Mouse (Mus musculus) hindbrain, embryonic 11.5 days (tissue): ENCODE results near the gene Madcam1. TPM values are rescaled to one million over a fixed set of nuclear protein-coding genes. Genes with fewer than 3 reads are reported as not detected.
A peak's percentile ranks its signal among the peaks of the same experiment; 100 is the strongest.
"Not testable (repeated sequence)": the region's sequence is repeated elsewhere in the genome, so short reads cannot be mapped to it uniquely, and the experiment has no call there.

Source experiments
- ATAC-seq: fragments of 200-750 bp; cut with Nextera tagmentation; 2 replicates; pipeline ENCODE4 v1.8.0; 2017; ENCODE audit warnings: mild to moderate bottlenecking, moderate TSS enrichment, moderate library complexity; ENCODE audit not compliant: low FRiP score
- DNase-seq: peaks from one replicate; pipeline ENCODE4 v3.0.0-alpha.2; 2015; ENCODE audit warnings: low spot score
- H3K27ac ChIP-seq: fragments of 300-500 bp; sonication (generic); 2 replicates; pipeline ENCODE4 v1.5.1; 2014; ENCODE audit warnings: mild to moderate bottlenecking, low read depth, low read length
- H3K27me3 ChIP-seq: fragments of 300-500 bp; sonication (generic); 2 replicates; pipeline ENCODE4 v1.6.1; 2014; ENCODE audit warnings: mild to moderate bottlenecking, low read length, moderate library complexity, mixed read lengths; ENCODE audit not compliant: control insufficient read depth, insufficient read depth
- H3K36me3 ChIP-seq: fragments of 300-500 bp; sonication (generic); 2 replicates; pipeline ENCODE4 v1.6.1; 2014; ENCODE audit warnings: mild to moderate bottlenecking, low read length, moderate library complexity, mixed read lengths; ENCODE audit not compliant: control insufficient read depth, insufficient read depth
- H3K4me1 ChIP-seq: fragments of 300-500 bp; sonication (generic); replicated peaks from 2 replicates; pipeline ENCODE4 v1.6.1; 2014; ENCODE audit warnings: low read length, mixed read lengths; ENCODE audit not compliant: control insufficient read depth, insufficient read depth
- H3K4me2 ChIP-seq: fragments of 300-500 bp; sonication (generic); replicated peaks from 2 replicates; pipeline ENCODE4 v1.6.1; 2014; ENCODE audit warnings: mild to moderate bottlenecking, low read depth, low read length
- H3K4me3 ChIP-seq: fragments of 300-500 bp; sonication (generic); 2 replicates; pipeline ENCODE4 v1.5.1; 2014; ENCODE audit warnings: low read depth, low read length
- H3K9ac ChIP-seq: fragments of 300-500 bp; sonication (generic); 2 replicates; pipeline ENCODE4 v1.6.1; 2014; ENCODE audit warnings: low read depth, low read length
- H3K9me3 ChIP-seq: fragments of 300-500 bp; sonication (generic); 2 replicates; pipeline ENCODE4 v1.6.1; 2016; ENCODE audit warnings: low read length; ENCODE audit not compliant: control insufficient read depth
- WGBS: fragments of 180-500 bp; shearing (Covaris S2); extraction: QIAGEN DNeasy Blood & Tissue Kit; methylation state at CpG from one replicate; pipeline ENCODE4 v1.1.7; 2014; 5-methylcytosine and 5-hydroxymethylcytosine counted together
- polyA plus RNA-seq: library from polyadenylated mRNA; unstranded; fragments of >200 nt; fragmentation: Nextera tagmentation; extraction: Ambion mirVana; gene quantifications from 2 replicates; pipeline ENCODE4 v1.2.1, GENCODE M21; 2014

Madcam1 gene
- polyA plus RNA-seq, 1 experiment from 2014 or later = 1.6 TPM

GRCm38 (mm10) chr10:79701443-79702129 lies 37.2 kb downstream of the Madcam1 start:
- no peak for ATAC-seq
- no peaks in the 10 kb centered on the region for H3K36me3 ChIP-seq
- no peaks in the 10 kb centered on the region for H3K9me3 ChIP-seq
- H3K4me1 ChIP-seq = peaks cover 5% of the 10 kb centered on the region
- DNase-seq = no peak
- no peak overlapping the region for H3K4me2 ChIP-seq
- H3K4me3 ChIP-seq = no peak overlapping the region
- H3K9ac ChIP-seq = no peak overlapping the region
- H3K27ac ChIP-seq = no peak overlapping the region
- WGBS = 59% methylated on average over 10 of the region's 10 CpGs
- no peaks in the 10 kb centered on the region for H3K27me3 ChIP-seq

GRCm38 (mm10) chr10:79702970-79703369 lies 38.6 kb downstream of the Madcam1 start:
- not testable (repeated sequence) for H3K4me3 ChIP-seq, H3K36me3 ChIP-seq, H3K9ac ChIP-seq, H3K27ac ChIP-seq, H3K4me1 ChIP-seq, ATAC-seq, DNase-seq, H3K9me3 ChIP-seq, H3K27me3 ChIP-seq, H3K4me2 ChIP-seq
- 91% methylated on average over 2 of the region's 4 CpGs for WGBS

DNA sequence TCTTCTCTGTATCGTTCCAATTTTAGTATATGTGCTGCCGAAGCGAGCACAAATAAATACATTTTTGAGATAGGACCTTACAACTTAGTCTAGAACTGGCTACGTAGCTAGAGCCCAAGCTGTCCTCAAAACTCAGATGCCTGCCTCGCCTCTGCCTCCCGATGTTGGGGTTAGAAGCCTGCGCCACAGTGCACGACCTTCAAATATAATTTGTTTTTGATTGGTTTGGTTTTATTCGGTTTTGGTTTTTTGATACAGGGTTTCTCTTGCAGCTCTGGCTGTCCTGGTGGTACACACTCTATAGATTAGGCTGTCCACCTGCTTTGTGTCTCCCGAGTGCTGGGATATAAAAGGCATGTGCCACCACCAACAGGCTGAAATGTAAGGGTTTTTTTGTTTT lies 39.2 kb downstream of the Madcam1 start:
- DNase-seq = no peak
- Histone ChIP-seq H3K9me3 (no peaks in the 10 kb centered on the region), H3K9ac (no peak overlapping the region; the same call in 1 of the 2 replicates), H3K36me3 (no peaks in the 10 kb centered on the region), H3K27ac (0 out of 2 replicates have a peak overlapping the region, but pooled peaks have one; percentile 27), H3K4me3 (peak overlapping the region; percentile 67), H3K4me1 (peaks cover 5% of the 10 kb centered on the region), H3K27me3 (no peaks in the 10 kb centered on the region), H3K4me2 (peak overlapping the region; percentile 25; the same call in 1 of the 2 replicates)
- ATAC-seq = peak; percentile 15
- WGBS = 77% methylated on average over 10 of the region's 10 CpGs

GRCm38 (mm10) chr10:79704065-79704969 lies 40.0 kb downstream of the Madcam1 start, which contains the start of gene Bsg:
Gene Bsg, plus strand, starts transcription at chr10:79704491.
- H3K4me2 ChIP-seq = peak within 1 kb of the TSS; percentile 88
- WGBS = under 1% methylated on average over 50 of the region's 65 CpGs
- no peaks in the 10 kb centered on the region for H3K27me3 ChIP-seq
- H3K4me3 ChIP-seq = peak within 1 kb of the TSS; percentile 67
- H3K36me3 ChIP-seq = no peaks in the 10 kb centered on the region
- peak within 1 kb of the TSS; percentile 67 for H3K27ac ChIP-seq
- peaks cover 5% of the 10 kb centered on the region for H3K4me1 ChIP-seq
- H3K9me3 ChIP-seq = no peaks in the 10 kb centered on the region
- DNase-seq (peak; percentile 100), ATAC-seq (peak; percentile 96)
- H3K9ac ChIP-seq = peak within 1 kb of the TSS; percentile 85

- ATAC-seq = 0 out of 2 replicates have a peak, but pooled peaks have one; percentile 0
These were observed 40.6 kb downstream of the Madcam1 start for GRCm38 (mm10) chr10:79704970-79705360.

GRCm38 (mm10) chr10:79705951-79706350 lies 41.6 kb downstream of the Madcam1 start:
- Histone ChIP-seq H3K27ac (no peak overlapping the region), H3K36me3 (peaks cover 10% of the 10 kb centered on the region), H3K4me3 (peak overlapping the region; percentile 8), H3K9me3 (no peaks in the 10 kb centered on the region), H3K4me2 (peak overlapping the region; percentile 88), H3K4me1 (peaks cover 5% of the 10 kb centered on the region), H3K27me3 (no peaks in the 10 kb centered on the region), H3K9ac (no peak overlapping the region)
- no peak for ATAC-seq
- WGBS = 77% methylated on average over 5 of the region's 5 CpGs
- DNase-seq = no peak

More at GRCm38 (mm10) chr10:79704970-79705360, 40.6 kb downstream of the Madcam1 start:
- Histone ChIP-seq H3K27ac (0 out of 2 replicates have a peak overlapping the region, but pooled peaks have one; percentile 1), H3K4me3 (peak overlapping the region; percentile 67), H3K4me1 (peaks cover 5% of the 10 kb centered on the region), H3K9ac (peak overlapping the region; percentile 85), H3K27me3 (no peaks in the 10 kb centered on the region), H3K4me2 (peak overlapping the region; percentile 88), H3K36me3 (peaks cover 4% of the 10 kb centered on the region), H3K9me3 (no peaks in the 10 kb centered on the region)
- peak; percentile 19 for DNase-seq
- 8% methylated on average over 10 of the region's 10 CpGs for WGBS

GRCm38 (mm10) chr10:79706406-79707094 lies 42.2 kb downstream of the Madcam1 start:
- DNase-seq (no peak), ATAC-seq (no peak)
- H3K36me3 ChIP-seq = peaks cover 12% of the 10 kb centered on the region
- no peak overlapping the region for H3K27ac ChIP-seq
- peaks cover 5% of the 10 kb centered on the region for H3K4me1 ChIP-seq
- WGBS = 83% methylated on average over 5 of the region's 5 CpGs
- no peaks in the 10 kb centered on the region for H3K9me3 ChIP-seq
- H3K27me3 ChIP-seq = no peaks in the 10 kb centered on the region
- no peak overlapping the region for H3K9ac ChIP-seq
- H3K4me2 ChIP-seq = peak overlapping the region; percentile 19
- peak overlapping the region; percentile 8; the same call in 1 of the 2 replicates for H3K4me3 ChIP-seq

DNA sequence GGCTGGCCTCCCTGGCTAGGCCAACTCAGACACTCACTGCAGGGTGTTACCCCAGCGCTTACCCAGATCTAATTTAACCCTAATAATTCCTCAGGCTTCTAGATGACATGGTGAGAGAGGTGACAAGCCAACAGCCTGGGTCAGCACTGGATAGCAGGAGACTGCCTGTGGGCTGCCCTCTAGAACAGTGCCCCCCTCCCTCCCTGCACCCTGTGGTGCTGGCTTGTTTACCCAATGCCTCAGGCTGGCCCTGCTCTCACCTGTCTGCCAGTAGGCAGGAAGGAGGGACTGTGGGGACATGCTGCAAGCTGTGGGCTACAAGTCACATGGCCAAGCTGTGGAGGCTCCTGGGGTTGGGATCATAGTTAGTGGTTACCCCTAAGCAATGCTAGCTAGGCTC lies 42.8 kb downstream of the Madcam1 start:
- WGBS = 65% methylated on average over 1 of the region's 1 CpGs
- H3K4me1 ChIP-seq = peaks cover 5% of the 10 kb centered on the region
- DNase-seq (no peak), ATAC-seq (no peak)
- H3K27me3 ChIP-seq = no peaks in the 10 kb centered on the region
- no peak overlapping the region for H3K27ac ChIP-seq
- H3K36me3 ChIP-seq = peaks cover 12% of the 10 kb centered on the region
- H3K4me3 ChIP-seq = no peak overlapping the region
- H3K9me3 ChIP-seq = no peaks in the 10 kb centered on the region
- H3K4me2 ChIP-seq = 0 out of 2 replicates have a peak overlapping the region, but pooled peaks have one; percentile 19
- H3K9ac ChIP-seq = no peak overlapping the region
